Mouse (Mus musculus) liver, embryonic 15.5 days (tissue): Measurements from ENCODE around the gene Abcc12. TPM values are rescaled to one million over a fixed set of nuclear protein-coding genes. Genes with fewer than 3 reads are reported as not detected.

Experiments used
- ATAC-seq: fragments of 200-750 bp; cut with Nextera tagmentation; 2 replicates; pipeline ENCODE4 v1.8.0; 2017; ENCODE audit warnings: moderate number of reproducible peaks, mild to moderate bottlenecking, moderate library complexity; ENCODE audit not compliant: insufficient read depth
- H3K27ac ChIP-seq: fragments of 300-500 bp; sonication (generic); replicated peaks from 2 replicates; pipeline ENCODE4 v1.5.1; 2015; ENCODE audit warnings: mild to moderate bottlenecking, inconsistent platforms
- H3K27me3 ChIP-seq: fragments of 300-500 bp; sonication (generic); 2 replicates; pipeline ENCODE4 v1.6.1; 2015; ENCODE audit warnings: mild to moderate bottlenecking, inconsistent platforms
- H3K36me3 ChIP-seq: fragments of 300-500 bp; sonication (generic); replicated peaks from 2 replicates; pipeline ENCODE4 v1.6.1; 2015; ENCODE audit warnings: moderate library complexity, mild to moderate bottlenecking, inconsistent platforms
- H3K4me1 ChIP-seq: fragments of 300-500 bp; sonication (generic); replicated peaks from 2 replicates; pipeline ENCODE4 v1.6.1; 2015; ENCODE audit warnings: inconsistent platforms
- H3K4me2 ChIP-seq: fragments of 300-500 bp; sonication (generic); 2 replicates; pipeline ENCODE4 v1.6.1; 2015; ENCODE audit warnings: moderate library complexity, mild to moderate bottlenecking, inconsistent platforms
- H3K4me3 ChIP-seq: fragments of 300-500 bp; sonication (generic); replicated peaks from 2 replicates; pipeline ENCODE4 v1.5.1; 2015; ENCODE audit warnings: mild to moderate bottlenecking, inconsistent platforms
- H3K9ac ChIP-seq: fragments of 300-500 bp; sonication (generic); 2 replicates; pipeline ENCODE4 v1.6.1; 2015; ENCODE audit warnings: moderate library complexity, mild to moderate bottlenecking, inconsistent platforms
- H3K9me3 ChIP-seq: fragments of 300-500 bp; sonication (generic); replicated peaks from 2 replicates; pipeline ENCODE4 v1.6.1; 2016; ENCODE audit warnings: inconsistent platforms
- WGBS: fragments of 180-500 bp; shearing (Covaris S2); methylation state at CpG from one replicate; pipeline ENCODE4 v1.1.7; 2015; ENCODE audit warnings: mixed read lengths; ENCODE audit not compliant: insufficient replicate concordance; 5-methylcytosine and 5-hydroxymethylcytosine counted together
- polyA plus RNA-seq: library from polyadenylated mRNA; unstranded; fragments of >200 nt; fragmentation: Nextera tagmentation; extraction: Ambion mirVana; gene quantifications from 2 replicates; pipeline ENCODE4 v1.2.1, GENCODE M21; 2015

The Abcc12 gene
- polyA plus RNA-seq, 1 experiment from 2014 or later: not detected

DNA sequence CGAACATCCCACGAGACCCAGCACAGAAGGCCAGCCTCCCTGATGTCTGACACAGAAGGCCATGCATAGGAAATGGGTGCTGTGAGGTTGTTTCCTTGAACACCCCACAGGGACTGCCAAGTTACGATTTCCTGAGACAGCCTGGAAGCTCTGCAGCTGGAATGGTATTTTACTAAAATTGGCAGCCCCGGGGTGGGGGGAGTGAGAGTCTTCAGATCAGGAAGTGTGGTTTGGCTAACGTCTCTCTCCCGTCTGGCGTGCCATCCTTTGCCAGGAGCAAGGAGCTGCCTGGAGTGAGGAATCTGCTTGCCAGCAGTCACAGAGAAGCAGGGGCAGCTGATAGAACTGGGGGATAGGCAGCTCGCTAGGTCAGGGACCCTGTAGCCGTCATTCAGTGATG is 2.4 kb downstream of the Abcc12 start:
- no peak for ATAC-seq
- Histone ChIP-seq H3K27me3 (no peaks in the 10 kb centered on the region), H3K9ac (no peak overlapping the region), H3K27ac (no peak overlapping the region), H3K36me3 (no peaks in the 10 kb centered on the region), H3K9me3 (no peaks in the 10 kb centered on the region), H3K4me2 (no peak overlapping the region), H3K4me1 (no peaks in the 10 kb centered on the region), H3K4me3 (no peak overlapping the region)
- WGBS: 20% methylated on average over 9 of the region's 9 CpGs

DNA sequence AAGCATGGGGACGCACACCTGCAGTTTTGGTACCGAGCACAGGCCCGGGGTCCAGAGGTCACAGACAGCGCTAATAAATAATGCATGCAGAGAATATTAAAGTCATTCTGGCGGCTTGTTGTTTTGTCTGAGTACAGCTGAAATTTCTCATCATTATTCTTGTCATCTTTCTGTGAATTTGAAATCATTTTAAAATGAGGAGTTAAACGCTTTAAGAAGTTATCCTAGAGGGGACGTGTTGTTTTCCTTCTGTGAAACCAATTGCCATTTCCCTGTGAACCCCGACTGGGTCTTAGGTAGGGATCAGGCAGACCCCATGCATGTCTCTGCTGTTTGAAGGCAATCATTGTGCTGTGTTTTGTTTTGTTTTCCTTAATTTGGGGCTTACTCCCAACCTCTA is 2.9 kb downstream of the Abcc12 start:
- H3K4me3 ChIP-seq: no peak overlapping the region
- no peaks in the 10 kb centered on the region for H3K9me3 ChIP-seq
- H3K27ac ChIP-seq: no peak overlapping the region
- H3K27me3 ChIP-seq: no peaks in the 10 kb centered on the region
- no peaks in the 10 kb centered on the region for H3K4me1 ChIP-seq
- H3K4me2 ChIP-seq: no peak overlapping the region
- no peak overlapping the region for H3K9ac ChIP-seq
- WGBS: 74% methylated on average over 8 of the region's 8 CpGs
- no peaks in the 10 kb centered on the region for H3K36me3 ChIP-seq
- no peak for ATAC-seq

DNA sequence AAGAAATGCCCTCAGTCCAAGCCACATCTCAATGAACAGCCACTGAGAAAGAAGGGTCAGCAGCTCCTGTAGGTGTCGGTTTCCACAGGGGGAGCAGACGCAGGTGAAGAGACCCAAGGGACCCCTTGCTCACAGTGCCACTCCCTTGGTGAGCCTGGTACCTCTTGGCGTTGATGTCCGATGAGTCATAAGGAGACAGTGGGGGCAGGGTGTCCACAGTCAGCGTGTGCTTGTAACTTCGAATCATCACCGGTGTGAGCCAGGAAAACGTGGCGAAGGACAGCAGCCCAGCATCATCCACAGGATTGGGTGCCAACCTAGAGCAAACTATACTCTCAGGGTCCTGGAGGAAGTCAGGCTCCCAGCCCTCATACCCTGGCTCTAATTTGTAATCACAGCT is 16.8 kb downstream of the Abcc12 start:
- H3K4me2 ChIP-seq: no peak overlapping the region
- WGBS: 65% methylated on average over 9 of the region's 9 CpGs
- no peaks in the 10 kb centered on the region for H3K4me1 ChIP-seq
- H3K36me3 ChIP-seq: no peaks in the 10 kb centered on the region
- H3K9me3 ChIP-seq: no peaks in the 10 kb centered on the region
- H3K27me3 ChIP-seq: no peaks in the 10 kb centered on the region
- ATAC-seq: no peak
- no peak overlapping the region for H3K27ac ChIP-seq
- H3K9ac ChIP-seq: no peak overlapping the region
- H3K4me3 ChIP-seq: no peak overlapping the region

GRCm38 (mm10) chr8:86561737-86562136 is 18.7 kb downstream of the Abcc12 start:
- Histone ChIP-seq H3K36me3 (no peaks in the 10 kb centered on the region), H3K27me3 (no peaks in the 10 kb centered on the region), H3K4me1 (no peaks in the 10 kb centered on the region), H3K27ac (no peak overlapping the region), H3K4me3 (no peak overlapping the region), H3K4me2 (no peak overlapping the region), H3K9ac (no peak overlapping the region), H3K9me3 (no peaks in the 10 kb centered on the region)
- WGBS: 50% methylated on average over 1 of the region's 1 CpGs
- no peak for ATAC-seq

DNA sequence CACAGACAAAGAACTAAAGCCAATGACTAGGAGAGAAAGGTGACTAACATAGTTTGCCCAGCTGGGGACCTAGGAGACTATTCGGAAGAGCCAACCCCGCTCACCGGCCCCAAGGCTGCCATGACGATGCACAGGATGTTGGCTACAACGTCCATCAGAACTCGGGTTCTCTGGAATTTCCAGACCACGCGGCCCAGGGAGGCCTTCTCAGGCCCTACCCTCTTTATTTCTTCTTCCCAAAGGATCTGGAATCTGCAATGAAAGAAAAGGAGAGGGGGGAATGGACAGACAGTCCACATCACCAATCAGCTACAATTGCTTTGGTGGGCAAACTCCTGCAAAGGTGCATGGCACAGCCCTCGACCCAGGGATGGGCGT is 19.8 kb downstream of the Abcc12 start:
- Histone ChIP-seq H3K4me1 (no peaks in the 10 kb centered on the region), H3K9ac (no peak overlapping the region), H3K4me2 (no peak overlapping the region), H3K27me3 (no peaks in the 10 kb centered on the region), H3K36me3 (no peaks in the 10 kb centered on the region), H3K9me3 (no peaks in the 10 kb centered on the region), H3K27ac (no peak overlapping the region), H3K4me3 (no peak overlapping the region)
- ATAC-seq: no peak
- 77% methylated on average over 10 of the region's 10 CpGs for WGBS

GRCm38 (mm10) chr8:86559947-86560687 is 20.4 kb downstream of the Abcc12 start:
- ATAC-seq: no peak
- WGBS: 71% methylated on average over 15 of the region's 15 CpGs

GRCm38 (mm10) chr8:86557186-86558045 is 23.1 kb downstream of the Abcc12 start:
- no peak for ATAC-seq
- H3K36me3 ChIP-seq: no peaks in the 10 kb centered on the region
- H3K27ac ChIP-seq: no peak overlapping the region
- H3K4me3 ChIP-seq: no peak overlapping the region
- H3K4me1 ChIP-seq: no peaks in the 10 kb centered on the region
- H3K4me2 ChIP-seq: no peak overlapping the region
- H3K9ac ChIP-seq: no peak overlapping the region
- WGBS: 69% methylated on average over 15 of the region's 15 CpGs
- no peaks in the 10 kb centered on the region for H3K27me3 ChIP-seq
- no peaks in the 10 kb centered on the region for H3K9me3 ChIP-seq

More at GRCm38 (mm10) chr8:86559947-86560687, 20.4 kb downstream of the Abcc12 start:
- H3K27me3 ChIP-seq: no peaks in the 10 kb centered on the region
- no peaks in the 10 kb centered on the region for H3K36me3 ChIP-seq
- H3K4me3 ChIP-seq: no peak overlapping the region
- no peaks in the 10 kb centered on the region for H3K9me3 ChIP-seq
- H3K4me1 ChIP-seq: no peaks in the 10 kb centered on the region
- no peak overlapping the region for H3K9ac ChIP-seq
- no peak overlapping the region for H3K27ac ChIP-seq
- H3K4me2 ChIP-seq: no peak overlapping the region

GRCm38 (mm10) chr8:86555564-86555963 is 24.9 kb downstream of the Abcc12 start:
- no peak overlapping the region for H3K4me2 ChIP-seq
- H3K4me3 ChIP-seq: no peak overlapping the region
- H3K36me3 ChIP-seq: no peaks in the 10 kb centered on the region
- no peak overlapping the region for H3K9ac ChIP-seq
- ATAC-seq: no peak
- no peaks in the 10 kb centered on the region for H3K4me1 ChIP-seq
- no peaks in the 10 kb centered on the region for H3K27me3 ChIP-seq
- WGBS: 36% methylated on average over 2 of the region's 2 CpGs
- H3K9me3 ChIP-seq: no peaks in the 10 kb centered on the region
- H3K27ac ChIP-seq: no peak overlapping the region

- H3K36me3 ChIP-seq: no peaks in the 10 kb centered on the region
- H3K27ac ChIP-seq: no peak overlapping the region
- H3K9me3 ChIP-seq: no peaks in the 10 kb centered on the region
- no peak overlapping the region for H3K9ac ChIP-seq
- WGBS: 55% methylated on average over 12 of the region's 12 CpGs
- H3K4me3 ChIP-seq: no peak overlapping the region
- H3K4me1 ChIP-seq: no peaks in the 10 kb centered on the region
- H3K27me3 ChIP-seq: no peaks in the 10 kb centered on the region
- no peak for ATAC-seq
- no peak overlapping the region for H3K4me2 ChIP-seq
These were observed 26.1 kb downstream of the Abcc12 start for GRCm38 (mm10) chr8:86554220-86554891.

- Histone ChIP-seq H3K9me3 (no peaks in the 10 kb centered on the region), H3K4me1 (no peaks in the 10 kb centered on the region), H3K9ac (no peak overlapping the region), H3K27ac (no peak overlapping the region), H3K4me2 (no peak overlapping the region), H3K27me3 (no peaks in the 10 kb centered on the region), H3K4me3 (no peak overlapping the region), H3K36me3 (no peaks in the 10 kb centered on the region)
- 70% methylated on average over 10 of the region's 10 CpGs for WGBS
- no peak for ATAC-seq
These were observed 30.0 kb downstream of the Abcc12 start for GRCm38 (mm10) chr8:86550516-86550915.

- Histone ChIP-seq H3K4me3 (no peak overlapping the region), H3K27ac (no peak overlapping the region), H3K4me1 (no peaks in the 10 kb centered on the region), H3K4me2 (no peak overlapping the region), H3K9me3 (no peaks in the 10 kb centered on the region), H3K36me3 (no peaks in the 10 kb centered on the region), H3K27me3 (no peaks in the 10 kb centered on the region), H3K9ac (no peak overlapping the region)
- WGBS: 60% methylated on average over 1 of the region's 1 CpGs
- no peak for ATAC-seq
These were observed 34.5 kb downstream of the Abcc12 start for GRCm38 (mm10) chr8:86546001-86546400.
